In the genomic region with DNA sequence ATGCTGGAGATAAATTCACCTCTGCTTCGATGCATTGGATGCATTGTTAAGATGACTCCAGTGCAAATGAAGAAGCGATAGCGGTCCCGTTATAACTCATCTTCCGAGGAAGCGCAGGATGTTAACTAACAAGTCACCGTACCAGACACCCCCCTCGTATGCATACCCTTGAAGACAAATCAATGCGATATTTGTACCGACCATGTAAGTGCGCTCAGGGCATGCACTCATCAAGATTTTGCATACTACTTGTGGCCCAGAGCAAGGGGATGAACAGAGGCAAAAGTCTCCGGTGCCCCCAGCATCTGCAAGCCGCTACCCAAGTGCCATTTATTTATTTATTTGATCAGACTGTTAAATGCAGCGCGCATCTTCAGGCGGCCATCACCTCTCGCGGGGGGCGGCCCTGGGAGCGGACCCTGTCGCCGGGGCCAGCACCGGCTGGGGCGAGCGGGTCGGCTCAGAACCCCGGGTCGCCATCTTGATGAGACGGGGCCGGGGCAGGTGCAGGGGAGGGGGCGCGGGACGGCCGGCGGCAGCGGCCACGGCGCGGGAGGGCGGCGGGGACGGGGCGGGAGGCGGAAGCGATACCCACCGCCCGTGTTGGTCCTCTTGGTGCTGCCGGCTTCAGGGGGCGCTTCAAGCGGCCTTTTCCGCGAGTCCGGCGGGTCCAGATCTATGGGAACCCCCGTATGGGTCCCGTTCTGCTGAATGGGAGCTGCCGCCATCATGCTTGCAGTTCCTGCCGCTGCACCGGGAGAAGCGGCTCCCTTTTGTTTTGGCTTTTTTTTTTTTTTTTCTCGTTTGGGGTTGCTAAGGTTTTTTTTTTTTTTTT, we compare ENCODE assay signal across 8 mouse cellular contexts. TPM values are rescaled to one million over a fixed set of nuclear protein-coding genes. Genes with fewer than 3 reads are reported as not detected.
A peak's percentile ranks its signal among the peaks of the same experiment; 100 is the strongest.
DNase-seq lines count a peak whose midpoint lies in the region; ATAC-seq and TF ChIP-seq lines count a peak whose summit lies in the region.

No protein-coding gene starts in this region.

- under 1% methylated on average over 54 of the region's 61 CpGs for WGBS in limb, embryonic 10.5 days
- under 1% methylated on average over 59 of the region's 61 CpGs for WGBS in midbrain, embryonic 14.5 days

- H3K27ac ChIP-seq in gastrocnemius, adult 2 months, result peak overlapping the region; percentile 82
- peak overlapping the region; percentile 89 for H3K27ac ChIP-seq in limb, embryonic 10.5 days
- peak overlapping the region; percentile 100 for H3K27ac ChIP-seq in midbrain, embryonic 14.5 days (replicated peaks; ENCODE audit: low read depth, low read length)

- H3K4me2 ChIP-seq in midbrain, embryonic 14.5 days (ENCODE audit: low read length), result peak overlapping the region; percentile 73

- peak; percentile 44 for DNase-seq in gastrocnemius, adult 2 months
- no peak for DNase-seq in gastrocnemius, adult 18-20 months (ENCODE audit: low spot score)
- peak; percentile 69 for DNase-seq in embryo, embryonic 11 days
- peak; percentile 23 to 50 for DNase-seq in heart, adult 18-20 months
- DNase-seq in kidney, adult 18-20 months, result peak; percentile 25
- peak; percentile 66 for DNase-seq in limb, embryonic 10.5 days (ENCODE audit: low spot score)
- peak; percentile 81 for DNase-seq in midbrain, embryonic 14.5 days
- DNase-seq in telencephalon, adult 2 months (ENCODE audit: low read depth, low spot score), result peak; percentile 29

- no peak for TF ChIP-seq CTCF in gastrocnemius, adult 2 months (IDR thresholded peaks at IDR 0.05)

- peaks cover 42% of the 10 kb centered on the region for H3K27me3 ChIP-seq in limb, embryonic 10.5 days (ENCODE audit: low read depth, poor library complexity, severe bottlenecking)
- H3K27me3 ChIP-seq in midbrain, embryonic 14.5 days (ENCODE audit: control insufficient read depth, insufficient read depth, low read length), result no peaks in the 10 kb centered on the region

- H3K36me3 ChIP-seq in limb, embryonic 10.5 days, result no peaks in the 10 kb centered on the region
- H3K36me3 ChIP-seq in midbrain, embryonic 14.5 days (ENCODE audit: control insufficient read depth, insufficient read depth, low read length), result no peaks in the 10 kb centered on the region

- no peaks in the 10 kb centered on the region for H3K9me3 ChIP-seq in limb, embryonic 10.5 days (replicated peaks)
- no peaks in the 10 kb centered on the region for H3K9me3 ChIP-seq in midbrain, embryonic 14.5 days (ENCODE audit: control insufficient read depth, low read length)

- peak overlapping the region; percentile 99 for H3K9ac ChIP-seq in midbrain, embryonic 14.5 days (replicated peaks; ENCODE audit: low read length)

- peaks cover 4% of the 10 kb centered on the region; the same call in 1 of the 2 replicates for H3K4me1 ChIP-seq in limb, embryonic 10.5 days
- H3K4me1 ChIP-seq in midbrain, embryonic 14.5 days (ENCODE audit: control insufficient read depth, insufficient read depth, low read length), result no peaks in the 10 kb centered on the region; the same call in none of the 2 replicates

- peak; percentile 52 for ATAC-seq in midbrain, embryonic 14.5 days (ENCODE audit: low FRiP score, low TSS enrichment)

- intact Hi-C loops in gastrocnemius, adult 2 months (cut with DNase I), result no loop called here

- H3K4me3 ChIP-seq in gastrocnemius, adult 2 months, result peak overlapping the region; percentile 87
- peak overlapping the region; percentile 85 for H3K4me3 ChIP-seq in limb, embryonic 10.5 days
- peak overlapping the region; percentile 73 for H3K4me3 ChIP-seq in midbrain, embryonic 14.5 days (replicated peaks; ENCODE audit: low read depth, low read length)

RNA-seq across cellular contexts. Expression of gene Nova1, which starts 0.5 kb away (rescaled TPM):
- 1 to 10 TPM; 3.9 to 5.6 TPM for total RNA-seq in gastrocnemius, adult 2 months (2021)
- total RNA-seq in gastrocnemius, adult 18-20 months (2021), result 1 to 10 TPM; 3.1 to 3.3 TPM
- total RNA-seq in heart, adult 18-20 months (2021), result 1 to 10 TPM; 2.2 to 4.0 TPM
- 1.1 and 1.3 TPM in 2 replicates for polyA plus RNA-seq in limb, embryonic 10.5 days (2016; fragmentation: Nextera tagmentation; extraction: Ambion mirVana)
- polyA plus RNA-seq in midbrain, embryonic 14.5 days (2014; fragmentation: Nextera tagmentation; extraction: Ambion mirVana), result 147 and 148 TPM in 2 replicates
